Mouse (Mus musculus) kidney, adult 11 months (tissue): ENCODE measurements around the gene Rpp38.

ENCODE experiments used
- DNase-seq: peaks from one replicate; pipeline ENCODE4 v3.0.0; 2022

Rpp38 gene

GRCm38 (mm10) chr2:3285181-3285530, 47.3 kb downstream of the Rpp38 start:
- DNase-seq = no peak

GRCm38 (mm10) chr2:3284473-3285180, 47.8 kb downstream of the Rpp38 start:
- no peak for DNase-seq

GRCm38 (mm10) chr2:3283602-3284472, 48.6 kb downstream of the Rpp38 start, which contains the start of gene Nmt2:
Nmt2 (plus strand) TSS chr2:3284212.
- peak; percentile 100 for DNase-seq

GRCm38 (mm10) chr2:3282866-3283601, 49.4 kb downstream of the Rpp38 start:
- DNase-seq = peak; percentile 23

GRCm38 (mm10) chr2:3281311-3281710, 51.1 kb downstream of the Rpp38 start:
- no peak for DNase-seq
